Mouse (Mus musculus): ENCODE measurements around the gene March1. TPM values are rescaled to one million over a fixed set of nuclear protein-coding genes. Genes with fewer than 3 reads are reported as not detected.

Gene March1
- total and polyA plus RNA-seq, 3 experiments, result 0.04 TPM; not detected in 2

GRCm38 (mm10) chr8:66437929-66438328 lies 820.2 kb downstream of the March1 start (continued):
- no peak for TF ChIP-seq MEF2A (IDR thresholded peaks at IDR 0.05; ENCODE audit: extremely low read depth, insufficient replicate concordance, low read depth, low read length, poor library complexity, severe bottlenecking)
- TF ChIP-seq ELF1 (IDR thresholded peaks at IDR 0.05; ENCODE audit: low read depth, low read length), result no peak
- TF ChIP-seq RAD21 (IDR thresholded peaks at IDR 0.05; ENCODE audit: low read depth, low read length), result no peak

GRCm38 (mm10) chr8:66438468-66438867 lies 820.8 kb downstream of the March1 start:
- no peak overlapping the region for H3K27ac ChIP-seq (ENCODE audit: control insufficient read depth, low read depth, low read length)
- no peak for DNase-seq (ENCODE audit: low read depth, low spot score)
- H3K36me3 ChIP-seq (ENCODE audit: control insufficient read depth in 1 of 2, insufficient read depth in 2 of 2, low read length in 2 of 2), result no peaks in the 10 kb centered on the region
- H3K9ac ChIP-seq (ENCODE audit: control insufficient read depth, low read depth, low read length, poor library complexity, severe bottlenecking), result no peak overlapping the region
- H3K27me3 ChIP-seq (ENCODE audit: control insufficient read depth in 1 of 2, insufficient read depth in 2 of 2, low read length in 2 of 2), result no peaks in the 10 kb centered on the region
- H3K9me3 ChIP-seq (replicated peaks; ENCODE audit: insufficient read depth, low read length), result no peaks in the 10 kb centered on the region
- H3K79me2 ChIP-seq (ENCODE audit: control insufficient read depth, insufficient read depth, low read length, poor library complexity), result no peaks in the 10 kb centered on the region
- H3K4me1 ChIP-seq (ENCODE audit: control insufficient read depth in 1 of 2, insufficient read depth in 2 of 2, low read length in 2 of 2), result no peaks in the 10 kb centered on the region
- no peak overlapping the region for H3K4me3 ChIP-seq (ENCODE audit: control insufficient read depth in 1 of 2, insufficient read depth in 1 of 2, low read depth in 2 of 2, low read length in 2 of 2)
- TF ChIP-seq BHLHE40 (IDR thresholded peaks at IDR 0.05; ENCODE audit: borderline replicate concordance, low read depth, low read length) (no peak), ZMIZ1 (IDR thresholded peaks at IDR 0.05; ENCODE audit: low read depth, low read length) (no peak), MEF2A (IDR thresholded peaks at IDR 0.05; ENCODE audit: extremely low read depth, insufficient replicate concordance, low read depth, low read length, poor library complexity, severe bottlenecking) (no peak), SIN3A (IDR thresholded peaks at IDR 0.05; ENCODE audit: low read length) (no peak), UBTF (IDR thresholded peaks at IDR 0.05; ENCODE audit: borderline replicate concordance, insufficient read depth, low read depth, low read length) (no peak), NELFE (IDR thresholded peaks at IDR 0.05; ENCODE audit: low read depth, low read length) (no peak), ZKSCAN1 (IDR thresholded peaks at IDR 0.05; ENCODE audit: low read depth, low read length) (no peak), MYB (IDR thresholded peaks at IDR 0.05; ENCODE audit: low read depth, low read length) (no peak)

- Histone ChIP-seq H3K36me3 (ENCODE audit: control insufficient read depth in 1 of 2, insufficient read depth in 2 of 2, low read length in 2 of 2) (no peaks in the 10 kb centered on the region), H3K79me2 (ENCODE audit: control insufficient read depth, insufficient read depth, low read length, poor library complexity) (no peaks in the 10 kb centered on the region), H3K27me3 (ENCODE audit: control insufficient read depth in 1 of 2, insufficient read depth in 2 of 2, low read length in 2 of 2) (no peaks in the 10 kb centered on the region), H3K4me1 (ENCODE audit: control insufficient read depth in 1 of 2, insufficient read depth in 2 of 2, low read length in 2 of 2) (no peaks in the 10 kb centered on the region), H3K27ac (ENCODE audit: control insufficient read depth, low read depth, low read length) (no peak overlapping the region), H3K4me3 (ENCODE audit: control insufficient read depth in 1 of 2, insufficient read depth in 1 of 2, low read depth in 2 of 2, low read length in 2 of 2) (no peak overlapping the region), H3K9me3 (replicated peaks; ENCODE audit: insufficient read depth, low read length) (no peaks in the 10 kb centered on the region), H3K9ac (ENCODE audit: control insufficient read depth, low read depth, low read length, poor library complexity, severe bottlenecking) (no peak overlapping the region)
- DNase-seq (ENCODE audit: low read depth, low spot score), result peak; percentile 35
- no peak for TF ChIP-seq GATA1 (IDR thresholded peaks at IDR 0.05; ENCODE audit: low read depth, low read length)
- TF ChIP-seq SMC3 (IDR thresholded peaks at IDR 0.05; ENCODE audit: low read depth, low read length), result peak; percentile 75
- TF ChIP-seq RAD21 (IDR thresholded peaks at IDR 0.05; ENCODE audit: low read depth, low read length), result peak; percentile 84
- TF ChIP-seq RCOR1 (IDR thresholded peaks at IDR 0.05; ENCODE audit: low read depth, low read length), result no peak
- peak in 1 of 3 experiments; percentile 64; a peak in 2 of 6 replicates for TF ChIP-seq CTCF (IDR thresholded peaks at IDR 0.05 in 2 of 3, conservative IDR thresholded peaks at IDR 0.05 in 1 of 3; ENCODE audit: control insufficient read depth in 1 of 3, insufficient read depth in 1 of 3, low read depth in 2 of 3, low read length in 3 of 3, poor library complexity in 1 of 3, severe bottlenecking in 1 of 3)
- peak; percentile 56 for TF ChIP-seq ZC3H11A (IDR thresholded peaks at IDR 0.05; ENCODE audit: low read depth, low read length)
These were observed 823.4 kb downstream of the March1 start for GRCm38 (mm10) chr8:66441123-66441522.

Measured in MEL (cell line).